Mouse (Mus musculus): ENCODE measurements around the gene Prkacb. TPM values are rescaled to one million over a fixed set of nuclear protein-coding genes. Genes with fewer than 3 reads are reported as not detected.
A peak's percentile ranks its signal among the peaks of the same experiment; 100 is the strongest.

Gene Prkacb
- polyA plus RNA-seq, 1 experiment = 41.7 TPM

DNA sequence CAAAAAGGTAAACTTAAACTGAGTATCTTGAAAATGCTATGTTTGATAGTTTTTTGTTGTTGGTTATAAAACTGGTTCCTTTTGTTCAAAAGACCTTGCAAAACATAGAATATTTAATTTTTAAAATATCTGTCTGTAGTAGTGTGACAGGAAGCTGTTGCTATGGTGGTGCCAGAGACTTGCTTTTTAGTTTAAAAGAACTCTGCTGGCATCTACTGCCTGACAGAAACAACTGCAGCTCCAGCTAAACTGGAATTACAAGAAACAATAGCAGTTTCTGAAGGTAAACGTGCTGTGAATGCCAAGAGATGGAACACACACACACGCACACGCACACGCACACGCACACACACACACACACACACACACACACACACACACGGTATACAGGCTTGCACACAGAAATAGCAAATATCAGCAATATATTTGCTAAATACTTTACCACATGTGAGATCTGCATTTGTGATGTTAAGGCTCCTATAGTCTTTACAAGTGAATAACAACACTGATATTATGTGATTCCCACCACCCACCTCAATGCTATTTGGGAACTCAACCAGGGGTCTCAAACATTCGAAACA lies 29.1 kb downstream of the Prkacb start:
- TF ChIP-seq POLR2A (IDR thresholded peaks at IDR 0.05; ENCODE audit: insufficient read depth, low read length) (no peak), EP300 (IDR thresholded peaks at IDR 0.05; ENCODE audit: insufficient read depth, low read depth, low read length) (no peak), CTCF (IDR thresholded peaks at IDR 0.05; ENCODE audit: low read depth, low read length) (no peak)
- Histone ChIP-seq H3K9ac (ENCODE audit: low read depth, poor library complexity, severe bottlenecking) (no peak overlapping the region), H3K36me3 (ENCODE audit: control insufficient read depth, insufficient read depth, low read length, poor library complexity, severe bottlenecking) (no peaks in the 10 kb centered on the region), H3K9me3 (replicated peaks; ENCODE audit: control insufficient read depth, insufficient read depth, low read length, poor library complexity, severe bottlenecking) (no peaks in the 10 kb centered on the region), H3K27me3 (ENCODE audit: control insufficient read depth, insufficient read depth, low read length, poor library complexity, severe bottlenecking) (no peaks in the 10 kb centered on the region), H3K4me3 (ENCODE audit: low read depth, low read length) (no peak overlapping the region), H3K27ac (ENCODE audit: insufficient read depth, low read length) (no peak overlapping the region), H3K4me1 (ENCODE audit: control insufficient read depth, insufficient read depth, low read length) (no peaks in the 10 kb centered on the region)

GRCm38 (mm10) chr3:146782548-146782947 lies 30.2 kb downstream of the Prkacb start:
- H3K9me3 ChIP-seq (replicated peaks; ENCODE audit: control insufficient read depth, insufficient read depth, low read length, poor library complexity, severe bottlenecking) = no peaks in the 10 kb centered on the region
- no peaks in the 10 kb centered on the region for H3K4me1 ChIP-seq (ENCODE audit: control insufficient read depth, insufficient read depth, low read length)
- H3K27ac ChIP-seq (ENCODE audit: insufficient read depth, low read length) = no peak overlapping the region
- no peak overlapping the region for H3K9ac ChIP-seq (ENCODE audit: low read depth, poor library complexity, severe bottlenecking)
- H3K4me3 ChIP-seq (ENCODE audit: low read depth, low read length) = no peak overlapping the region
- H3K36me3 ChIP-seq (ENCODE audit: control insufficient read depth, insufficient read depth, low read length, poor library complexity, severe bottlenecking) = no peaks in the 10 kb centered on the region
- TF ChIP-seq CTCF (IDR thresholded peaks at IDR 0.05; ENCODE audit: low read depth, low read length) (peak; percentile 8), POLR2A (IDR thresholded peaks at IDR 0.05; ENCODE audit: insufficient read depth, low read length) (no peak)
- no peaks in the 10 kb centered on the region for H3K27me3 ChIP-seq (ENCODE audit: control insufficient read depth, insufficient read depth, low read length, poor library complexity, severe bottlenecking)

DNA sequence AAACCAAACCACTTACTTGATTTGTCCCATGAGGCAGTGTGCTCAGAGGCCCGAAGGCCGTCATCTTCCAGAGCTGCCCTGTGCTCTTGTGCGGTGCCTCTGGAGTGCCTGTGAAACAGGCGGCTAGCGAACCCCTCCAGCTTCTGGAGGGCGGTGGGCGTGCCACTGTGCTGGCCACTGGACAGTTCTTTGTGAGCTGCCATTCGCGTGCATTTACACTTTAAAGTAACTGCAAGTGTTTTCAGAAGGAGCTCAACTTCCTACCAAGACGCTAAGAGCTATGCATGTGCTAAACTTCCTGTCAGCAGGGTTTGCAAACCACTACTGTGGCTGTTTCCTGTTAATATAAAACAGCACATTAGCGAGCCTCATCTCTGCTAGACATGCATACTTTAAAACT lies 31.7 kb downstream of the Prkacb start:
- Histone ChIP-seq H3K27ac (ENCODE audit: insufficient read depth, low read length) (no peak overlapping the region), H3K4me1 (ENCODE audit: control insufficient read depth, insufficient read depth, low read length) (no peaks in the 10 kb centered on the region), H3K4me3 (ENCODE audit: low read depth, low read length) (no peak overlapping the region), H3K9ac (ENCODE audit: low read depth, poor library complexity, severe bottlenecking) (no peak overlapping the region), H3K36me3 (ENCODE audit: control insufficient read depth, insufficient read depth, low read length, poor library complexity, severe bottlenecking) (no peaks in the 10 kb centered on the region), H3K27me3 (ENCODE audit: control insufficient read depth, insufficient read depth, low read length, poor library complexity, severe bottlenecking) (no peaks in the 10 kb centered on the region), H3K9me3 (replicated peaks; ENCODE audit: control insufficient read depth, insufficient read depth, low read length, poor library complexity, severe bottlenecking) (no peaks in the 10 kb centered on the region)
- TF ChIP-seq CTCF (IDR thresholded peaks at IDR 0.05; ENCODE audit: low read depth, low read length) (no peak), EP300 (IDR thresholded peaks at IDR 0.05; ENCODE audit: insufficient read depth, low read depth, low read length) (no peak), POLR2A (IDR thresholded peaks at IDR 0.05; ENCODE audit: insufficient read depth, low read length) (no peak)

DNA sequence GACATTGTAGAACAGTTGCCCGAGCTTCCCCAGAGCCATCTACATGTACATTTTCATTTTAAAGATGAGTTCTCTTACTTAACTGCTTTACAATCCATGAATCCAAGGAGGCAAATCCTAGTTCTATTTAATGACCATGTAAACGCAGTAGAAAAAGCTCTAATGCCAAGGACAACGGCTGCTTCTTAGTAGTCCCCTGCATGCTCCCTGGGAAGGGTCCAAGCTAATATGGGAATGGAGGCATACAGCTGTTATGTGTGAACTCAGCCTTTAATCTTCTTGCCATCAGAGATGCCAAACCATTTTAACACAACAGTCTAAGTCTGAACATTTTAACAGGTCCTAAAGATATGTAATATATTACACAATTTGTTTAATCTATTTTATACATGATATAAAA lies 32.5 kb downstream of the Prkacb start:
- Histone ChIP-seq H3K27ac (ENCODE audit: insufficient read depth, low read length) (no peak overlapping the region), H3K9ac (ENCODE audit: low read depth, poor library complexity, severe bottlenecking) (no peak overlapping the region), H3K4me3 (ENCODE audit: low read depth, low read length) (no peak overlapping the region), H3K27me3 (ENCODE audit: control insufficient read depth, insufficient read depth, low read length, poor library complexity, severe bottlenecking) (no peaks in the 10 kb centered on the region), H3K36me3 (ENCODE audit: control insufficient read depth, insufficient read depth, low read length, poor library complexity, severe bottlenecking) (no peaks in the 10 kb centered on the region), H3K4me1 (ENCODE audit: control insufficient read depth, insufficient read depth, low read length) (no peaks in the 10 kb centered on the region), H3K9me3 (replicated peaks; ENCODE audit: control insufficient read depth, insufficient read depth, low read length, poor library complexity, severe bottlenecking) (no peaks in the 10 kb centered on the region)
- TF ChIP-seq POLR2A (IDR thresholded peaks at IDR 0.05; ENCODE audit: insufficient read depth, low read length) (no peak), EP300 (IDR thresholded peaks at IDR 0.05; ENCODE audit: insufficient read depth, low read depth, low read length) (no peak), CTCF (IDR thresholded peaks at IDR 0.05; ENCODE audit: low read depth, low read length) (no peak)

- H3K9ac ChIP-seq (ENCODE audit: low read depth, poor library complexity, severe bottlenecking) = no peak overlapping the region
- no peak overlapping the region for H3K4me3 ChIP-seq (ENCODE audit: low read depth, low read length)
- H3K4me1 ChIP-seq (ENCODE audit: control insufficient read depth, insufficient read depth, low read length) = no peaks in the 10 kb centered on the region
- H3K27ac ChIP-seq (ENCODE audit: insufficient read depth, low read length) = no peak overlapping the region
- no peaks in the 10 kb centered on the region for H3K36me3 ChIP-seq (ENCODE audit: control insufficient read depth, insufficient read depth, low read length, poor library complexity, severe bottlenecking)
- H3K9me3 ChIP-seq (replicated peaks; ENCODE audit: control insufficient read depth, insufficient read depth, low read length, poor library complexity, severe bottlenecking) = no peaks in the 10 kb centered on the region
- no peak for TF ChIP-seq CTCF (IDR thresholded peaks at IDR 0.05; ENCODE audit: low read depth, low read length)
- no peak for TF ChIP-seq POLR2A (IDR thresholded peaks at IDR 0.05; ENCODE audit: insufficient read depth, low read length)
- TF ChIP-seq EP300 (IDR thresholded peaks at IDR 0.05; ENCODE audit: insufficient read depth, low read depth, low read length) = no peak
- no peaks in the 10 kb centered on the region for H3K27me3 ChIP-seq (ENCODE audit: control insufficient read depth, insufficient read depth, low read length, poor library complexity, severe bottlenecking)
Observed at GRCm38 (mm10) chr3:146778913-146779312, 33.9 kb downstream of the Prkacb start.

GRCm38 (mm10) chr3:146778451-146778850 lies 34.3 kb downstream of the Prkacb start:
- no peak overlapping the region for H3K4me3 ChIP-seq (ENCODE audit: low read depth, low read length)
- no peak overlapping the region for H3K9ac ChIP-seq (ENCODE audit: low read depth, poor library complexity, severe bottlenecking)
- H3K36me3 ChIP-seq (ENCODE audit: control insufficient read depth, insufficient read depth, low read length, poor library complexity, severe bottlenecking) = no peaks in the 10 kb centered on the region
- H3K27me3 ChIP-seq (ENCODE audit: control insufficient read depth, insufficient read depth, low read length, poor library complexity, severe bottlenecking) = no peaks in the 10 kb centered on the region
- no peak overlapping the region for H3K27ac ChIP-seq (ENCODE audit: insufficient read depth, low read length)
- no peaks in the 10 kb centered on the region for H3K9me3 ChIP-seq (replicated peaks; ENCODE audit: control insufficient read depth, insufficient read depth, low read length, poor library complexity, severe bottlenecking)
- no peak for TF ChIP-seq POLR2A (IDR thresholded peaks at IDR 0.05; ENCODE audit: insufficient read depth, low read length)
- no peak for TF ChIP-seq EP300 (IDR thresholded peaks at IDR 0.05; ENCODE audit: insufficient read depth, low read depth, low read length)
- TF ChIP-seq CTCF (IDR thresholded peaks at IDR 0.05; ENCODE audit: low read depth, low read length) = no peak
- no peaks in the 10 kb centered on the region for H3K4me1 ChIP-seq (ENCODE audit: control insufficient read depth, insufficient read depth, low read length)
